Mouse (Mus musculus) spleen, adult 2 months (tissue): ENCODE measurements around the gene Prkca.

Source experiments
- CTCF ChIP-seq: fragments of 200-500 bp; IDR thresholded peaks from 2 replicates; pipeline ENCODE4 v1.5.1; 2011; ENCODE audit warnings: mild to moderate bottlenecking, inconsistent platforms; ENCODE audit not compliant: insufficient read depth, insufficient read length, insufficient replicate concordance; ENCODE audit errors: extremely low read depth
- POLR2A ChIP-seq: fragments of 200-500 bp; IDR thresholded peaks from 2 replicates; pipeline ENCODE4 v1.6.1; 2011; ENCODE audit warnings: low read depth, low read length, inconsistent platforms

DNA sequence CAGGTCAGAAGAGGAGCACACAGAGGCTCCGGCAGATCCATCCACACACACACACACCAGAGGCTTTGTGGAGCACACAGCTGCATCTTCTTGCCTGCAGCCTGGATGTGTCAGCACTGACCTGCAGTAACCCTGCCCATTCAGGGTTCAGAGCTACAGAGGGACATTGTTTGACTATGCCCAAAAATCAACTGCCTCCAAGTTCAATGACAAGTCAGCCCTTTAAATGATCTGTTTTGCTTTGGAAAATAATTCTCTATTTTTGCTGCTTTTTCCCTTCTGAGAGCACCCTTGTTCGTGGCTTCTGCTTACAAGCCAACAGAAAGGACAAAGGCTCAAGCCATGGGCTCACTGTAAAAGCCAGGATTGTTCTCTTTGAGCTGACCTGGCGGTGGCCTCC, 322.8 kb downstream of the Prkca start:
- TF ChIP-seq POLR2A (no peak), CTCF (no peak)
